Mouse (Mus musculus): Measurements from ENCODE around the gene Acot12.
"Not testable (repeated sequence)": the region's sequence is repeated elsewhere in the genome, so short reads cannot be mapped to it uniquely, and the experiment has no call there.

Gene Acot12

GRCm38 (mm10) chr13:91760302-91761050 lies 19.2 kb downstream of the Acot12 start:
- in situ Hi-C loops (cut with MboI, MseI) = no loop called here

GRCm38 (mm10) chr13:91761654-91762445 lies 20.5 kb downstream of the Acot12 start:
- in situ Hi-C loops (cut with MboI, MseI) = no loop called here

- in situ Hi-C loops (cut with MboI, MseI) = not testable (repeated sequence)
These were observed 22.3 kb downstream of the Acot12 start for GRCm38 (mm10) chr13:91763654-91764053.

- in situ Hi-C loops (cut with MboI, MseI) = no loop called here
These were observed 24.3 kb downstream of the Acot12 start for GRCm38 (mm10) chr13:91765627-91766026.

- in situ Hi-C loops (cut with MboI, MseI) = no loop called here
These were observed 27.7 kb downstream of the Acot12 start for GRCm38 (mm10) chr13:91768683-91769651.

GRCm38 (mm10) chr13:91778092-91778491 lies 36.8 kb downstream of the Acot12 start:
- in situ Hi-C loops (cut with MboI, MseI) = no loop called here

- in situ Hi-C loops (cut with MboI, MseI) = no loop called here
These were observed 38.6 kb downstream of the Acot12 start for GRCm38 (mm10) chr13:91779892-91780291.

GRCm38 (mm10) chr13:91792035-91792434 lies 50.7 kb downstream of the Acot12 start:
- in situ Hi-C loops (cut with MboI, MseI) = no loop called here

- in situ Hi-C loops (cut with MboI, MseI) = no loop called here
These were observed 53.7 kb downstream of the Acot12 start for GRCm38 (mm10) chr13:91794926-91795436.

GRCm38 (mm10) chr13:91795593-91795992 lies 54.3 kb downstream of the Acot12 start:
- in situ Hi-C loops (cut with MboI, MseI) = no loop called here

GRCm38 (mm10) chr13:91796003-91796402 lies 54.7 kb downstream of the Acot12 start:
- in situ Hi-C loops (cut with MboI, MseI) = no loop called here

GRCm38 (mm10) chr13:91796916-91797315 lies 55.6 kb downstream of the Acot12 start:
- in situ Hi-C loops (cut with MboI, MseI) = no loop called here

- in situ Hi-C loops (cut with MboI, MseI) = no loop called here
These were observed 56.1 kb downstream of the Acot12 start for GRCm38 (mm10) chr13:91797442-91797841.

- in situ Hi-C loops (cut with MboI, MseI) = no loop called here
These were observed 60.4 kb downstream of the Acot12 start for GRCm38 (mm10) chr13:91801726-91802125.

GRCm38 (mm10) chr13:91807155-91807839 lies 66.0 kb downstream of the Acot12 start, which contains the start of gene Zcchc9:
Gene Zcchc9 (minus strand): TSS chr13:91807705.
- in situ Hi-C loops (cut with MboI, MseI) = no loop called here

GRCm38 (mm10) chr13:91807874-91808575 lies 66.7 kb downstream of the Acot12 start:
- in situ Hi-C loops (cut with MboI, MseI) = no loop called here

GRCm38 (mm10) chr13:91809476-91809875 lies 68.2 kb downstream of the Acot12 start:
- in situ Hi-C loops (cut with MboI, MseI) = no loop called here

- in situ Hi-C loops (cut with MboI, MseI) = no loop called here
These were observed 73.4 kb downstream of the Acot12 start for GRCm38 (mm10) chr13:91814670-91815069.

- in situ Hi-C loops (cut with MboI, MseI) = no loop called here
These were observed 82.4 kb downstream of the Acot12 start for GRCm38 (mm10) chr13:91823735-91824134.

Data from T-helper 2 cell (primary cell).